Mouse (Mus musculus): ENCODE data around the gene Kalrn. TPM values are rescaled to one million over a fixed set of nuclear protein-coding genes. Genes with fewer than 3 reads are reported as not detected.

Gene Kalrn
- total RNA-seq, 2 experiments from 2014 or later = 18.6 to 24.1 TPM

DNA sequence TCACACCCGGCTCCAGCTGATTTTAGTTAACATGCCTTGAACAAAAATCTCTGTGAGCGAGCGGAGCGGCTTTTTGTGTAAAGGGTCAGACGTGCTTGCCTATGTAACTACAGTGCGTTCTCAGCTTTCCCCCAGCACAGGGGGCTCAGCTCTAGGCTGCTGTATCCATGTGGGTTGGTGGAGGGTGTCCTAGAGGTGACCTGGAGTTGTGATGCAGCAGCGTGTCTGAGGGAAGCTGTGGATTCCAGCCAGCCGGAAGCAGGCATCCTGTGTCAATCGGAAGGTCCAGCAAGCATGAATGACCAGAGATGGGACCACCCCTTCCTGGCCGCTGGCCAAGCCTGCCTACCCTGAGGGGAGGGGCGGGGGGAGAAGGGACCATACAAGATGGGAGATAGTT, 631.0 kb downstream of the Kalrn start:
- DNase-seq (ENCODE audit: low spot score) = no peak

DNA sequence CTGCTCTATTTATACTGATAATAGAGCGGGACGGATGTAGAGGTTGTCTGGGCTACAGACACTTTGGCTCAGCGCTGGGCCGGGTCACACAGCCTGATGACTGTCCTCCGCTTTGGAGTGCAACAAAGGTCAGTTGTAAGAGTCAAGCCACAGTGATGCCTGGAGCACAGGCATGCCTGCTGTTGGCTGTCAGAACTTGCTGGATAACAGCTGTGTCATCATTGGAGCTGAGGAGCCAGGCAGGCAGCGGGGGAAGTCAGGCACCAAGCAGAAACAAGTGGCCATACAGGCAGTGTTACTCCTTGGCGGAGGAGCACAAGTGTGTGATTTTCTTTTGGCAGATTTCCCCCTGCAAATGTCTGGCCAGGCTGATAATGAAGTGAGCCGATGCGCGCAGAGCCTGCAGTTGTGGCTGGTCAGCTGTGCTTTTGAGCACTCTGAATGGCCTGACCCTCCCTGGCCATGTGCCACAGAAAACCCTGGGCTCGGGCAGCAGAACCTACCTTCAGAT, 632.0 kb downstream of the Kalrn start:
- DNase-seq (ENCODE audit: low spot score) = peak; percentile 89

DNA sequence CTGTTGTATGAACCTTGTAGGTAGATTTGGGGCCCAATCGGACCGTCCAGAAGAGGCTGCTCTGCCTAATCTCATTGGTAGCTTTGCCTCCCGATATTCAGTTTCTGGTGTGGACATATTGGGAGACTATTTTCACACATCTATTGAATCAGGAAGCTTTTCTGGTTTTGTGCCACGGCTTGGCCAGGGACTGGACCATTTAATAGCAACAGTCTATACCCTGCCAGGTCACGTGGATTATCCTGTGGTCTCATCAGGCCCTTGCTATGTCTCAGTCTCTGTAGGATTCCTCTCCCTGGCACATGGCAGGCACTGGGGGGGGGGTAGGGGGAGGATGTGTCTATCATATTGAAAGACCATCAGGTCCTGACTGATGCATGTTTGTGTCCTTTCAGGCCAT, 633.2 kb downstream of the Kalrn start:
- DNase-seq (ENCODE audit: low spot score) = no peak

DNA sequence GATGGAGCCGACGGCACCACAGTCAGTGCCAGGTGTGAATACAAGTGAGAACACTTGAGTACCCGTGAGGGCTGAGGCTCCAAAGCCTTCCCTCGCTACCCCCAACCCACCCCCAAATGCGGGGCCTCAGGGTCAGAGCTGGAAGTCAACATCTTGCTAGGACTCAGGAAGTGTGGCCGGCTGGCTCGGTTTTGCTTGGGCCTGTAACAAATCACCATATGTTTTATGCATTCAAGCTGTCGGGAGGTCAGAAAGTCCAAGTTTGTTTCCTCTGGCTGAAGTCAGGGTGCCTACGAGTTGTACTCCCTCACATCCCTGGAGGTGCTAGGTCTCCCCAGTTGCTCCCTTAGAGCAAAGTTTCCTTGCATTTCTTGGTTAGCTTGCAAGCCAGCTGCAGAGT, 633.7 kb downstream of the Kalrn start:
- no peak for DNase-seq (ENCODE audit: low spot score)

DNA sequence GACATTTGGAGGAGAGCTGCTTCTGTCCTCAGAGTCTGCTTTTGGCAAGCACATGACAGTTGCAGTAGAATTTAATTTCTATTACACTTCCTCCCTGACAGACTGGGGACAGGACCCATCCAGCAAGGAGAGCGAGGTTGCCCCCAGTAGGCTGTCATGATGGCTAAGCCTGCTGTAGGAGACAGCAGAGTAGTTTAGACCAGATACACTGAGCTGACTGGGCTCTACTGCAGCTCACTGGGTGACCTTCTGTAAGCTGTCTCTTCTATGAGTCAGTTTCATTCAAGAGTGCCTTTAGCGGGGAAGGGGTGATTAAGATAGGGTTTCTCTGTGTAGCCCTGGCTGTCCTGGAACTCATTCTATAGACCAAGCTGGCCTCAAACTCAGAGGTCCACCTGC, 634.2 kb downstream of the Kalrn start:
- no peak for DNase-seq (ENCODE audit: low spot score)

DNA sequence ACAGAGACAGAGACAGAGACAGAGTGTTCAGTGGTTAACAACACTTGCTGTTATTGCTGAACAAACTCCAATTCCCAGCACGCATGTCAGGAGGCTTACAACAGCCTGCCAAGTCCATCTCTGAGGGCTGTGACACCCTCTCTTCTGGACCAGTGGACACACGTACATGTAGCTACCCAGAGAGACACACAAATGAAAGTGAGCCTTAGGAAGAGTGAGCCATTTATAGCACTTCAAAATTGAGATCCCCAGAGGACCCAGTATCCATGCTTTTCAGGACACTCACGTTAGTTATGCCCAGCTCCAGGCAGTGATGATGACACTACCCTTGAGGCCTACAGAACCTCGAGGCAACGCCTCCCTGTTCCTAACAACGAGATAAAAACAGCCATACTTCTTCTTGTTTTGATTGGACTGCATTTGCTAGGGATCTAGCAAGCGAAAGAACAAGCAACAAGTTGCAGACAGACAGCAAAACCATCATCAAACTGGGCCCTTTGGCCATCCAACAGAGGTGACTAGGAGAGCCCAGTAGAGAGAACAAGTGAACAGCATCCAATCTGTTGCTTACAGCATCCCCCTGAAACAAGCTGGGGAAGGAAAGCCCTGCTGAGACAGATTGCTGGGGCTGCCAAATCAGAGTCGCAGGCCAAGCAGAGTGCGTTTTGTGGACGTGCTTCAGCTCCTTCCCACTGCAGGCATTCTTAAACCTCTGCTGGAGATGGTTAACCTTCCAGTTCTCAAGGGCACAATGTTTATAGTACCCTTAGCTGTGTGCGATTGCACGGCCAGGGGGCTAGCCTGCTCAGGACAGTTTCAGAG, 634.8 kb downstream of the Kalrn start:
- DNase-seq (ENCODE audit: low spot score) = no peak

DNA sequence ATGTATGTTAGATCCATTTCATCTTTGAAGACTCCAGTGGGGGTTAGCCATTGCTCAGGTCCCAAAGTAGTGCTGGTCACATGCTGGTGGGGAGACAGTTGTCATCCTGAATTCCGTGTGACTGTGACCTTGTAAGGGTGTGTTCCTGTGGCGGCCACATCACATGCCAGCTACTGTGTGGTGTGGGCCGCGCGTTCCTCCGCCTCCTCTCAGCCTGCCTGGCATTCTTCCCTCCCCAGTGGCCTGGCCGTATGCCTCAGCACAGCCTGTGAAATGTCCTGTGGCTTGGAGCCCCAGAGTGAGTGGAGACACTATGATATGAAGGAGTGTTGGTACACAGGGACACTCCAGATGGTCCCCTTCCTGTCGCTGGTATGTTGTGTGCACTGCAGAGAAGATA, 635.8 kb downstream of the Kalrn start:
- peak; percentile 88 for DNase-seq (ENCODE audit: low spot score)

DNA sequence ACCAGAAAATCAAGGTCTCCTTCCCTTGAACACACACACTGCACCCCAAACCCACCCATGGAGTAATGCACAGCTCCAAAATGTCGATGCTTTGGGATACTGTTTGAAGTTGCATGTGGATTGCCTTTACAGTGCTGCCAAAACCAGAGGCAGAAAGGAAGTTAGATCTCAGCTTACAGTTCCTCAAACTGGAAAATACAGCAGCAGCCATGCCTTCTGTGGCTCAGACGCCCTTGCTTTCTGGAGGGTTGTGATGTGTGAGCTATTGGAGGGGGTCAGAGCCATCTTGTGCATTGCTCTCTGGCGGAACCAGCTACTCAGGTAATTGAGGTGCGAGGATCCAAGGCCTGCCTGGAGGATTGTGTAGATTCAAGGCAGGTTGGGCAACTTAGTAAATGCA, 636.4 kb downstream of the Kalrn start:
- DNase-seq (ENCODE audit: low spot score) = no peak

DNA sequence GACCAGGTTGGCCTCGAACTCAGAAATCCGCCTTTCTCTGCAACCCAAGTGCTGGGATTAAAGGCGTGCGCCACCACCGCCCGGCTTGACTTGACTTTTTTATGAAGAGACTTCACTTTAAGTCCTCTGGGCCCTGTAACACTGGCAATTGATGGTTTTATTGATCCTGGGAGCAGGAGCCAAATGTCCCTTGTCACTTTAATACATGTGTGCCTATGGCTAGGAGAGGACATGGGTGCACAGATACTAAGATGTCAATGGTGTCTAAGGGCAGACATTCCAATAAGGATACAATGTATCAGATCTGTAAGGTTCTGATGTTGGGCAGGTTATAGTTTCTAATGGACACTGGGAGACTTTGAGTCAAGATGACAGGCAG, 637.9 kb downstream of the Kalrn start:
- DNase-seq (ENCODE audit: low spot score) = no peak

DNA sequence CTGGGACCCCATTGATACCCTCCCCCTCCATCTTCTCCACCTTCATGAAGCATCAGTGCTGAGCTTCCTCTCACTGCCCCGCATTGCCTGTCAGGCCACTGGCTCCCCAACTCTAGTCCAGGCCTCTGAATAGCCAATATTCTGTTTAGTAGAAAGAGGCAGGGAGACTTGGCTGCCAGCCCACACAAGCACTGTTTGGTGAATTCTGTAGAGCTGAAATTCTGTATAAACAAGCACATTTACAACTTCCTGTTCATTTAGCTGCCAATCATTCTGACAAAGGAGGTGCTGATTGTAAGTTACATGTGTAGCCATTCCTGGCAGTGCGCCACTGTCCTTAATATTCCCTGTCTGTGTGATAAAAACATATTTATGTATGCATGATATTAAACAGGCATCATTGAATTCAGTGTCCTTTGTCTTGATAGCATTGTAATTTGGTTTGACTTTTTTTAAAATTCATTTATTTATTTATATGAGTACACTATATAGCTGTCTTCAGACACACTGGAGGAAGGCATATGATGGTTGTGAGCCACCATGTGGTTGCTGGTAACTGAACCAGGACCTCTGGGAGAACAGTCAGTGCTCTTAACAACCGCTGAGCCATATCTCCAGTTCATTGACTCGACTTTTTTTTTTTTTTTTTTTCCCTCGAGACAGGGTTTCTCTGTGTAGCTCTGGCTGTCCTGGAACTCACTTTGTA, 638.5 kb downstream of the Kalrn start:
- no peak for DNase-seq (ENCODE audit: low spot score)

DNA sequence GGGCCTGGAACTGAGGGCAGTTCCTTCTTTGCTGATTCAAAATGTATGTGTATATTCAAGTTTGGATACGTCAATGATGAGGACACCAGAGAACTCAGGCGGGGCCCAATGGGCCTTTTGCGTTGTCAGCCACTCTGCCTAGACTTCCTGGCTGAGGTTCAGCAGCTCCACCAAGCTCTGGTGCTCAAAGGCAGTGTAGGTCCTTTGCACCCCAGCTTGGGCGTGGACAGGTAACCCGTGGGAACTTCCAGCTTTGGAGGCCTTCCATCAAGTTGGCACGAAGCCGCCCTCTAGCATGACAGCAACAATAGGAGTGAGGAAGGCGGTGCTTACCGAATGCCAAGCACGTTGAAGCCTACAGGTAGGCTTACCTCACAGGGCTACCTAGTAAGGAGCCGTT, 639.9 kb downstream of the Kalrn start:
- no peak for DNase-seq (ENCODE audit: low spot score)

DNA sequence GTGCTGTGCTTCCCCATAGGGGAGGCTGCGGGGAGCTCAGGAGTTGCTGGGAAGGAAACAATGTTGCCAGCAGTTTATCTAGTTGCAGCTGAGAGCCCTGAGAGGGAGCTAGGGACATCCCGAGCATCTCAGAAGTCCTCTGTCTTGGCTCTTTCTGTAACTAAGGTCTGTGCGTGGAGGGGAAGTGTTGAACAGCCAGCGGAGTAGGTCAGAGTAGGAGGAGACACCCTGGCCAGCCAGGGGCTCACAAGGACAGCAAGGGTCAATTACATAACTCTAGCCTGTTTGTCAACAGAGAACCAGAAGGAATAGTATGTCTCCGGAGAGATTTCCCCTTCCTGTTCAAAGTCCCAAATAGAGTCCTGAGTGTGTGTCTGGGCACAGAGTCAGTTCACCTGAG, 641.2 kb downstream of the Kalrn start:
- DNase-seq (ENCODE audit: low spot score) = no peak

DNA sequence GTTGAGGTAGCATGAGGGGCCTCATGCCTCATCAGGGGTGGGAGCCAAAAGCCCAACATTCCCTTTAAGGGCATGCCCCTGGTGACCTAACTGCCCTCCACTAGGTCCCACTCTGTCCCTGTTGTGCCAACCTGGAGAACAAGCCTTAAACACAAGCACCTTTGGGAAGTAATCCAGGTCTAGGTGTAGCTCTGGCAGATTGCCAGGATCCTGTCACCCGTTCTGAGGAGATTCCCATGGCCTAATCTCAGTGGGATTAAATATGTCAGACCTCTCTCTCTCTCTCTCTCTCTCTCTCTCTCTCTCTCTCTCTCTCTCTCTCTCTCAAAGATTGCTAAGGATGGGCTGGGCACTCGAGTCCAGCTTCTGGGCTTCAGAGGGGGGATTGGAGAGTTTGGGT, 641.6 kb downstream of the Kalrn start:
- no peak for DNase-seq (ENCODE audit: low spot score)

DNA sequence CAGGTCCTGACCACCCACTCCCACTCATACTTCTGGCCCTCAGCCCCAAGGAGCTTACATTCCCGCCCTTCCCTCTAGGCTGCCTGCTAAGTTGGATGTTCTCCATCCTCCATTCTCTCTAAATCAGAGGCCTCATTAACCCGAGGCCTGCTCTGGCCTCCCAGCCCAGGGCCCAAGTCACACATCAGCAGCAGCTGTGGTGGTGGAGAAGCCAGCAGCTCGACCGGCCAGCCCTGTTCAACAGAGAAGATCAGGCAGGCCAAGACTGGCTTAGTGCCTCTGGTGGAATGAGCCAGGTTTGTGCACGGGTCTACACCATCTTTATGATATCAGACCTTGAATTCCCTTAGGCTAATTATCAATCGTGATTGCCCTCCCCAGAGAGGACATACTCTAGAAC, 642.5 kb downstream of the Kalrn start:
- DNase-seq (ENCODE audit: low spot score) = no peak

DNA sequence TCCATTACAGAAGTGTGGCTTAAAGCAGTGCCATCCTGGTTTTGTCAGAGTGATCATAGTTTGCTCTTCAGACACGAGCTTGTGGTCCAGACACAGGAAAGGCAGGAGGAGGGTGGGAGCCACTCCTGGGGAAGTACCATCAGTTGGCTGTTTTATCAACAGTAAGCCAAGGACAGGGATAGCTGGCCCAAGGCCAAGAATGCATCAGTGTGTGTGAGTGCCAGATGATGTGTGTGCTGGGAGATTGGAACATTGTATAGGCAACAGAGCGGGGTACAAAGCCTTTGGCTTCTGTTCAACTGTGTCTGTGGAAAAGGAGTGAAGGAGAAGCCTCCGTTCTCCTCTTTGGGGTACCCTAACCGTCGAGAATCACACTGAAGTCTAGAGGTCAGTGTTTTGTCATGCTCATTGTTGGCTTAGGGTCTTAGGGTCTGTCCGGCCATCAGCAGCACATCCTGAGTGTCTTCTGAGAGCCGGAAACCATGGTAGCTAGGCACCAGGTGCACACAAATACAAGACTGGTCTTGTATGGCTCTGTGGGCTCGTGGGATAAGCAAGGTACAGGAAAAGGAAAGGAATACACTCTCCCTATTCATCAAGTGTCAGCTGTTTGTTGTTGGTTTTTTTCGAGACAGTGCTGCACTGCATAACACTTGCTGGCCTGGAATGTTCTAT, 644.4 kb downstream of the Kalrn start:
- DNase-seq (ENCODE audit: low spot score) = no peak

DNA sequence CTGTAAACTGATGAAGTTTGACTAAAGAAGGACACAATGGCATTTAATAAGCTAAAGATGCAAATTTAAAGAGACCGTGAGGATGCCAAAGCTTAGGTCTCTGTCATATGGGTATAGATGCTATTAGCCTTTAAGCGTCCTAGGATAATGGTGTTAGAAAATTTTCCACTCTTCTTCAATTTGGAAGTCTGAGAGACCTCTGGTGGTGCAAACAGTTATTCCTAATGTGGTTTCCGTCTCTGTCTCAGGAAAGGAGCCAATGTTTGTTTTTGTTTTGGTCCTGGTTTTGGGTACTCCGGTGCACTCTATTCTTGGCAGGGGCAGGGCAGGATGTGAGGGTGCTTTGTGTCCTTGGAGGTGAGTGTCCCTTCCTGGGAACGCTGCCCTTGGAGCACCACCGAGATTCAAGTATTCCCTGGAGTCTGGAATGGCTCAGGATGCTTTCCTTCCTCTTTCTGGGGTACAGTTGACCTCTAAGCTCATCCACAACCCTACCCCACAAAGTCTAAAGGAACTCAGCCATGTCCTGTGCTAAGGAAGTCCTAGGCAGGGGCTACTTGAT, 646.0 kb downstream of the Kalrn start:
- no peak for DNase-seq (ENCODE audit: low spot score)

DNA sequence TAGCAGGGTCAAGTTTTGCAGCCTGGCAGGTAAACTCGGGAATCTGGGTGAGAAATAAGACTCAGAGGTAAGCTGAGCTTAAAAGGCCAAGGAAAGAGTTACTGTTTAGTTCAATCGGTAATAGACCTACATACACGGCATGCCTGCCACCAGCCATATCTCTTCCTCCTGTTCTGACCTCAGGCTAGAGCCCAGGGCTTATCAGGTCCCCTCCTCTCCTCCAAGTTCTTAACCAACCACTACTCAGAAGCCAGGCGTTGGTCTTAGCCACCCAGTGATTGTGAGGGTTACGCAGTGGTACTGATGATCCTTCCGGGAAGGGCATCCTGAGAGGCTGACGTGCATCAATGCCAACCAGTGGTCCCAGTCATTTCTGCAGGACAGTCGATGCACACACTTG, 649.6 kb downstream of the Kalrn start:
- no peak for DNase-seq (ENCODE audit: low spot score)

DNA sequence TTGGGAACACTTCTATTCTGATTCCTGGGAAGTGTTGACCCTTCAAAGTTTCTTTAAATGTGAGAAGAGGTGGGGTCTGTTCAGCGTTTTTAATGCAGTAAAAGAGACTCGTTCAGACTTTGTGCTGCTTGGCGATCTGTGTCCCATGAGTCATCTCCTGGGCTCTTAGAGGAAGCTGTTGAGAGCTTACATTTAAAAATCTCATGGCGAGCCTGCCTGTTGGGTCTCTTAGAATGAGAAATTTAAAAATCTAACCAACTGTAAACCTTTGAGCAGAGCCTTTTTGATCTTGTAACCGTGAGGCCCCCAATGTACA, 650.4 kb downstream of the Kalrn start:
- no peak for DNase-seq (ENCODE audit: low spot score)

DNA sequence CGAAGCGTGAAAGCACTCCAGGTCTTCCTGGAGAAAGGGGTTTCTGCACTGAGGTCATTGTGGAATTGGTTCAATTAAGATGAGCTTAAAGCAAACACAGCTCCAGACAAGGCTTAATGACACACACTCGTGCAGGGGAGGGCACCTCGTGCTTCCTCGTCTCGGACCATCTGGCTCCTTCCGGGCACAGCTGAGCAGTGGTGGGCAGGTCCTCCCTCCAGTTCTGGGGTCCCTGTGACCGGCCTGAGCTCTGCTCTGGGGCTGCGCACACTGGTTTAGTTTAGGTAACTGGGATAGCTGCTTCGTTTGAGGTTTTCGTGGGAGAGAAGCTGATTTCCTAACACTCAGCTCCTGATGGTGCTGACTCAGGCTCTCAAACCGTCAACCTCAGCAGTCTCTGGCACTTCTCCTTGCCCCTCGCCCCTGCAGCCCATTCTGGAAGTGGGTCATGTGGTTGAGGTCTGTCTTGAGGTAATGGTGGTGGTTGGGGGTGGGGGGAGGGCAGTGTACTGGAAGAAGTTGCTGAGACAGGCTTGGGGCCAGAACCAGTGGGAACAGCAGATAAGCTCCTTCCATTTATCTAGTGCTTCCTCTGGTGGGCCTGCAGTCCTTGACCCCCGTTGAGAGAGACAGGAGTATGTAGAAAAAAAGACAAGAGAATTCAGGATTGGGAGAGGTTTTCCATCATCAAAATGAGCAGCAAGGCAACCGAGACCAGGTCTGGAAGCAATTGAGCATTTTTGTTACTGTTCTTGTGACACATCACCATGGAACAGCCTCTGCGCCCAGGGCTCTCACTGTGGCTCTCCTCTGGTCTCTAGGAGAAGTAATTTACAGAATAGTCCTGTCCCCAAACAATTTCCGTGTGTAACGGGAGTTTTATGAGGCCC, 651.0 kb downstream of the Kalrn start:
- no peak for DNase-seq (ENCODE audit: low spot score)

DNA sequence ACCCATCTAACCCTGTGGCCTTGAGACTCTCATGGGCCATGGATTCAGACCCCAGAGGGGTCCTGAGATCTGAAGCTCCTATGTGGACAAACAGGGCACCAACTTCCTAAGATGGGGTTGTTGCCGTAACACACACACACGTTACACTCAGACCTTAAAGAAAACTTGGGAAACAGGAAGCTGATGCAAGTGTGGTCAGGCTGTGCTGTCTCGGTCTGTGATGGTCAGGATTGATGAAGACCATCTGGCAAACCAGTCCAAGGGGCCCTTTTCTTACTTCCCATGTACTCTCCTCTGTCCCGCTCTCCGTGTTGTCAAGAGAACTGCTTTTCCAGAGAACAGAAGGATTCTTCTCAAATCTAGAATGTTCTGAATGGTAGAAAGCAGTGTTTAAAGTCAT, 651.8 kb downstream of the Kalrn start:
- no peak for DNase-seq (ENCODE audit: low spot score)

All from gastrocnemius, adult 18-20 months (tissue).